Mouse (Mus musculus): ENCODE data around the gene Esrrg. TPM values are rescaled to one million over a fixed set of nuclear protein-coding genes. Genes with fewer than 3 reads are reported as not detected.

Gene Esrrg
- polyA plus RNA-seq, 1 experiment from 2014 or later: 1.0 TPM

DNA sequence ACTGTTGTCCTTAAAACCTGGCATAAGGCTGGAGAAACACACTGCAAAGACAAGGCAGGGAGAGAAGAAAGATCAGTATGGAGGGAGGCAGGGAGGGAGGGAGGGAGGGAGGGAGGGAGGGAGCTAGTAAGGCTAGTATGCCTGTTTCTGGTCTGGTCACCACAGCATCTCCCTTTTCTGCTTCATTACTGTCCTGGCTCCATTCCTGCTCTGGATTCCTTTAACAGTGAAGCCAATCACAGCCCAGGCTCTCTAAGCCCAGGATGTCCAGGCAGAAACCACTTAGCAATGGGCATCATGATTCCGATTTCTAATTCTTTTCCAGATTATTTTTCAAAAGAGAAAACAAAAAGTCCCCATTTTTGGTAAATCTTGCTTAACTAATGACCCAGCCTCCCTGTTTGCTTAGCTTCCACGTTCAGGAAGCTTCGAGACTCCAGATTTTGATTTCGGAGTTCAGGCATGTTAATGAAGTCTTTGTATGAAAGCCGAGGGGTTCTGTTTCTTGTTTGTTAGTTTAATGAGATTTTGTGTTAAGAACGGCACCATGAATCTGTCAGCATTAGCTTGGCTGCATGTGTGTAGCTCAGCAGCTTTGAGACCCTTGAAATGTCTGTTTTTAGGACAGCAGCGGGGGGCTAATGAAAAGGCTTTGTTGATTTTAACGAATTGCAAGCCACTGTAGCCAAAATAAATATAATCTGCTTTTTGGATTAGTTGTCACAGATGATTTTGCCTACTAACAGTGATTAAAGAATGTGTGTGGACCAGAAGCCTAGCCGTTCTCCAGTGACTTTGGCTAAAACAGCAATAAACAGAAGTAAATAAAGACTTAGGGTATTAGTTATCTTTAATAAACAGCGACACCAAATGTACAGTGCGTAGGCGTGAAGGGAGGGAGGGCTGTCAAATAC, 199.1 kb downstream of the Esrrg start:
- Histone ChIP-seq H3K4me1 (peaks cover 12% of the 10 kb centered on the region), H3K4me2 (replicated peaks) (no peak overlapping the region), H3K27me3 (no peaks in the 10 kb centered on the region), H3K27ac (replicated peaks) (no peak overlapping the region), H3K9ac (no peak overlapping the region), H3K4me3 (replicated peaks) (no peak overlapping the region), H3K9me3 (replicated peaks) (no peaks in the 10 kb centered on the region), H3K36me3 (no peaks in the 10 kb centered on the region)
- whole genome bisulfite sequencing: 40% methylated on average over 12 of the region's 12 CpGs
- no peak for ATAC-seq (ENCODE audit: insufficient number of reproducible peaks, low FRiP score, low TSS enrichment, low read depth)

- no peaks in the 10 kb centered on the region for H3K9me3 ChIP-seq (replicated peaks)
- H3K36me3 ChIP-seq: no peaks in the 10 kb centered on the region
- WGBS: 78% methylated on average over 5 of the region's 5 CpGs
- no peaks in the 10 kb centered on the region for H3K27me3 ChIP-seq
- H3K4me2 ChIP-seq (replicated peaks): no peak overlapping the region
- H3K4me3 ChIP-seq (replicated peaks): no peak overlapping the region
- no peak overlapping the region for H3K9ac ChIP-seq
- no peak for ATAC-seq (ENCODE audit: insufficient number of reproducible peaks, low FRiP score, low TSS enrichment, low read depth)
- H3K27ac ChIP-seq (replicated peaks): no peak overlapping the region
- H3K4me1 ChIP-seq: peaks cover 11% of the 10 kb centered on the region
Measured at GRCm38 (mm10) chr1:187808391-187808922, 199.9 kb downstream of the Esrrg start.

DNA sequence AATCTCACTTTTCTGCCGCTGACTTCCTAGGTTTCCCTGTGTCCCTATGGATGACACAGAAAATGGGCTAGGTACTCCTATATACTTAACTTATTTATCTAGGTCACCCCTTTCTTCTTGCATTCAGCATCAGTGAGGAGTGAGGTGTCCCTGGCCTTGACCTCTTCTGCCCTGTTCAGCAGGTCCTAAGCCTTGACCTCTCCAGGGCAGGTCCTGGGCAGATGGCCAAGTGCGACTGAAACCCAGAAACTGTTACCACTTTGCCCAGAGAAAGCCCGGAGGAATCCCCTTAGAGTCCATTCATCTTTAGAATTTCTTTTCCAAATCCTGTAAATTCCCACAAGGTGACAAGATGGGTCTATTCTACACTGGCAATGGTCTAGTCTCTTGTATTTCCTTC, 201.0 kb downstream of the Esrrg start:
- H3K36me3 ChIP-seq: no peaks in the 10 kb centered on the region
- no peaks in the 10 kb centered on the region for H3K27me3 ChIP-seq
- peaks cover 4% of the 10 kb centered on the region; the same call in 1 of the 2 replicates for H3K4me1 ChIP-seq
- ATAC-seq (ENCODE audit: insufficient number of reproducible peaks, low FRiP score, low TSS enrichment, low read depth): no peak
- no peaks in the 10 kb centered on the region for H3K9me3 ChIP-seq (replicated peaks)
- no peak overlapping the region for H3K27ac ChIP-seq (replicated peaks)
- 79% methylated on average over 3 of the region's 3 CpGs for WGBS
- H3K4me2 ChIP-seq (replicated peaks): no peak overlapping the region
- H3K4me3 ChIP-seq (replicated peaks): no peak overlapping the region
- H3K9ac ChIP-seq: no peak overlapping the region

DNA sequence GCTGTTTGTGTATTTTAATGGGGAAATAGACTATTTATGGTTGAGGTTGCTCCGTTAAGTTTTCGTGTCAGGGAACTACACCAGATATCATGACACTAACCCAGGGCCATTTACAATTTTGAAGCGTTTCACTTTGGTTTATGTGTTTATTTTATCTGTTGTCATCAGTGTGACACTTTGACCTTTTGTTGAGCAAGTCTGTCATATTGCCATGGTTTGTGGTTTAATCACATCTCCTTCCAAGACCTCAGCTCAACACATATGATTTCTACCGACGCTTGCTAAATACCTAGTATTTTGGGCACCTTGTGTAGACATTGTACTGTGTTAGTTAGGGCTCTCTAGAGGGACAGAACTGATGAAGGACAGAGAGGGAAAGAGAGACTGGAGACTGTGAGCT, 210.8 kb downstream of the Esrrg start:
- Histone ChIP-seq H3K36me3 (no peaks in the 10 kb centered on the region), H3K27ac (replicated peaks) (no peak overlapping the region), H3K4me2 (replicated peaks) (no peak overlapping the region), H3K4me3 (replicated peaks) (no peak overlapping the region), H3K9ac (no peak overlapping the region), H3K9me3 (replicated peaks) (no peaks in the 10 kb centered on the region), H3K4me1 (no peaks in the 10 kb centered on the region), H3K27me3 (no peaks in the 10 kb centered on the region)
- ATAC-seq (ENCODE audit: insufficient number of reproducible peaks, low FRiP score, low TSS enrichment, low read depth): no peak
- 86% methylated on average over 5 of the region's 5 CpGs for WGBS

DNA sequence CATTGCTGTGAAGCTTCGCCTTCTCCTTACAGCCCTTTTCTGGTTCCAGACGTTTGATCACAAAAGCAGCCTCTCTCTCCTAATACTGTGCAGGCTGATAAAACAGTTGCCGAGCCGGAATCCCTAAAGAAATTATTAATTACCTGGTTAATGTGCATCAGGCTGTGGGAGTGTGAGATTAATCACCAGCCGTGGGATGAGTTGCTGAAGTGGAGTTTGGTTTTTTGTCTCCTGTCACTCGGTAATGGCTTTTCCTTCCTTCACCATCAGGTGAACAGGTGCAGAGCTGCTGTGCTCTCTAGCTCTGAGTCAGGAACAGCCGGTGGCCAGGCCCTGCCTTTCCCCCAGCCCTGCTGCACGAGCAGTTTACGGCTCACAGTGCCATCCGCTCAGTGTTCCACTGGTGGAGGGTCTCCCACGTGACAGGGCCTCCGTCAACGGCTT, 212.8 kb downstream of the Esrrg start:
- H3K4me3 ChIP-seq (replicated peaks): no peak overlapping the region
- H3K9me3 ChIP-seq (replicated peaks): no peaks in the 10 kb centered on the region
- no peaks in the 10 kb centered on the region for H3K27me3 ChIP-seq
- no peak for ATAC-seq (ENCODE audit: insufficient number of reproducible peaks, low FRiP score, low TSS enrichment, low read depth)
- peaks cover 4% of the 10 kb centered on the region; the same call in 1 of the 2 replicates for H3K4me1 ChIP-seq
- H3K27ac ChIP-seq (replicated peaks): no peak overlapping the region
- no peak overlapping the region for H3K4me2 ChIP-seq (replicated peaks)
- WGBS: 64% methylated on average over 13 of the region's 13 CpGs
- H3K36me3 ChIP-seq: no peaks in the 10 kb centered on the region
- no peak overlapping the region for H3K9ac ChIP-seq

GRCm38 (mm10) chr1:187823351-187823750, 214.8 kb downstream of the Esrrg start:
- H3K27ac ChIP-seq (replicated peaks): no peak overlapping the region
- H3K4me2 ChIP-seq (replicated peaks): no peak overlapping the region
- H3K9ac ChIP-seq: no peak overlapping the region
- ATAC-seq (ENCODE audit: insufficient number of reproducible peaks, low FRiP score, low TSS enrichment, low read depth): no peak
- no peaks in the 10 kb centered on the region for H3K27me3 ChIP-seq
- peaks cover 4% of the 10 kb centered on the region; the same call in 1 of the 2 replicates for H3K4me1 ChIP-seq
- 89% methylated on average over 5 of the region's 5 CpGs for WGBS
- H3K9me3 ChIP-seq (replicated peaks): no peaks in the 10 kb centered on the region
- H3K36me3 ChIP-seq: no peaks in the 10 kb centered on the region
- H3K4me3 ChIP-seq (replicated peaks): no peak overlapping the region

- Histone ChIP-seq H3K4me1 (peaks cover 4% of the 10 kb centered on the region; the same call in 1 of the 2 replicates), H3K36me3 (no peaks in the 10 kb centered on the region), H3K27me3 (no peaks in the 10 kb centered on the region), H3K4me3 (replicated peaks) (no peak overlapping the region), H3K4me2 (replicated peaks) (no peak overlapping the region), H3K9ac (no peak overlapping the region), H3K27ac (replicated peaks) (no peak overlapping the region), H3K9me3 (replicated peaks) (no peaks in the 10 kb centered on the region)
- ATAC-seq (ENCODE audit: insufficient number of reproducible peaks, low FRiP score, low TSS enrichment, low read depth): no peak
- WGBS: 58% methylated on average over 9 of the region's 9 CpGs
Measured at GRCm38 (mm10) chr1:187825421-187826097, 217.0 kb downstream of the Esrrg start.

DNA sequence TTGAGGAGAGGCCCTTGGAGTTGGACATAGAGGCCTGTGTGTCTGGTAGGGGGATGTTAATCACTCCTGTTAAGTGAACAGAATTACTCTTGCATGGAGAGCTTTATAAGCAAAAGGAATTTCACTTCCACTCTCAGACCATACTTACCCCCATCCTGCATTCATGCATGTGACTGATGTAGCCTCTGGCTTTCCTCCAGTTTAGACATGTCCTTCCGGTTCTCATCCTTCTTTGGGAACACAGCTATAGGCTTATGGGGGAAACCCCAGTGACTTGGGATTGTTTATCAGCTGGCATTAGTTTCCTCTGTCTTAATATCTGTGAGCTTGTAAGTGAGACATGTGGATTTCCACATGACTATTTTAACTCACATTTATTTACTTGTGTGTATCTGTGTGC, 217.5 kb downstream of the Esrrg start:
- no peaks in the 10 kb centered on the region for H3K27me3 ChIP-seq
- H3K27ac ChIP-seq (replicated peaks): no peak overlapping the region
- H3K9me3 ChIP-seq (replicated peaks): no peaks in the 10 kb centered on the region
- H3K9ac ChIP-seq: no peak overlapping the region
- H3K4me2 ChIP-seq (replicated peaks): no peak overlapping the region
- peaks cover 4% of the 10 kb centered on the region; the same call in 1 of the 2 replicates for H3K4me1 ChIP-seq
- H3K36me3 ChIP-seq: no peaks in the 10 kb centered on the region
- WGBS: 52% methylated on average over 1 of the region's 1 CpGs
- no peak for ATAC-seq (ENCODE audit: insufficient number of reproducible peaks, low FRiP score, low TSS enrichment, low read depth)
- H3K4me3 ChIP-seq (replicated peaks): no peak overlapping the region

DNA sequence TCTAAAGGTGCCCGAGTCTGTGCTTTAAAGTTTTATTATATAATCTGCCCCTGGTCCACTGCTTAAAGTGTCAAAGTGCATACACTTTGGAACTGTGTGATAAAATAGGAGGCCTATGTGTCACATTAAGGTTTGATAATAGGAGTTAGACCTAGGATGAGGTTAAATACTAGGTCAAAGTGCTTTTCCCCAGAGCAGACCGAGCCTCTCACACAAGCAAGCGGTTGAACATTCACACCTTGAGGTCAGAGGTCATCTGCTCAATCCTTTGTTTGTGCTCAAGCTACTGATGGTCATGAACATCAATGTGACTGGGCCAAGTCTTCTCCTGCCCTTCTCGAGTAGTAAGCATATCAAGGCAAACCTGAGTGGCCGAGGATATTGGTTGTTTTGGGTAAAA, 218.3 kb downstream of the Esrrg start:
- Histone ChIP-seq H3K9me3 (replicated peaks) (no peaks in the 10 kb centered on the region), H3K27me3 (no peaks in the 10 kb centered on the region), H3K4me1 (peaks cover 4% of the 10 kb centered on the region; the same call in 1 of the 2 replicates), H3K27ac (replicated peaks) (no peak overlapping the region), H3K36me3 (no peaks in the 10 kb centered on the region), H3K4me3 (replicated peaks) (no peak overlapping the region), H3K9ac (no peak overlapping the region), H3K4me2 (replicated peaks) (no peak overlapping the region)
- no peak for ATAC-seq (ENCODE audit: insufficient number of reproducible peaks, low FRiP score, low TSS enrichment, low read depth)
- WGBS: 80% methylated on average over 5 of the region's 5 CpGs

- 87% methylated on average over 7 of the region's 7 CpGs for WGBS
- peaks cover under 1% of the 10 kb centered on the region; the same call in 1 of the 2 replicates for H3K4me1 ChIP-seq
- H3K9me3 ChIP-seq (replicated peaks): no peaks in the 10 kb centered on the region
- H3K27ac ChIP-seq (replicated peaks): no peak overlapping the region
- H3K4me3 ChIP-seq (replicated peaks): no peak overlapping the region
- no peaks in the 10 kb centered on the region for H3K36me3 ChIP-seq
- no peaks in the 10 kb centered on the region for H3K27me3 ChIP-seq
- H3K9ac ChIP-seq: no peak overlapping the region
- no peak for ATAC-seq (ENCODE audit: insufficient number of reproducible peaks, low FRiP score, low TSS enrichment, low read depth)
- H3K4me2 ChIP-seq (replicated peaks): no peak overlapping the region
Measured at GRCm38 (mm10) chr1:187830937-187831336, 222.3 kb downstream of the Esrrg start.

GRCm38 (mm10) chr1:187832851-187833250, 224.3 kb downstream of the Esrrg start:
- no peak for ATAC-seq (ENCODE audit: insufficient number of reproducible peaks, low FRiP score, low TSS enrichment, low read depth)
- WGBS: 61% methylated on average over 3 of the region's 3 CpGs
- Histone ChIP-seq H3K27ac (replicated peaks) (no peak overlapping the region), H3K27me3 (no peaks in the 10 kb centered on the region), H3K4me2 (replicated peaks) (no peak overlapping the region), H3K9me3 (replicated peaks) (no peaks in the 10 kb centered on the region), H3K4me1 (no peaks in the 10 kb centered on the region), H3K36me3 (no peaks in the 10 kb centered on the region), H3K9ac (no peak overlapping the region), H3K4me3 (replicated peaks) (no peak overlapping the region)

All from embryonic facial prominence, embryonic 15.5 days (tissue).